Mouse (Mus musculus) activated CD4-positive, CD25-positive, alpha-beta regulatory T cell, adult 9 weeks (primary cell): ENCODE measurements around the gene Gm17027. TPM values are rescaled to one million over a fixed set of nuclear protein-coding genes. Genes with fewer than 3 reads are reported as not detected.

ENCODE experiments used
- polyA plus RNA-seq: library from polyadenylated mRNA; unstranded; fragments of 100-300 nt; shearing (Covaris generic); gene quantifications from one replicate; pipeline ENCODE4 v1.2.1, GENCODE M21; 2017

Gm17027 gene
- polyA plus RNA-seq: not detected

DNA sequence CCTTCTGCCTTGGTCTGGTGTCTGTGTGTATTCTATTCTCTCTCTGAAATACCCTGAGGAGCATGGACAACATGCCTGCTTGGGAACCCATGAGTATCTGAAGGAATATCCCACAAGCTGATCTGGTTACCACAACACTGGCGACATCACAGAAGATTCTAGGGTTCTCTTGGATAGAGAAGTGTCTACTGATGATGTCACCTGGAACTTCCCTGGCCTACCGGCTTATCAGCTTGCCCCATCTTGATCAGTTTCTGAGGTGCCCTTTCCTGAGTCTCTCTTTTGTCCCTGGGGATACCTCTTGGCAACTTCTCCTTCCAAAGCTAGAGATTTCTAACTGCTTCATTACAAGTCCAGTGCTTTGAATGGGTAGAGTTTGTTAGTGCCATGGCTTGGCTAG, at the start of gene Gm17027:
Gm17027 (minus strand) TSS at position 101 of the 400 bp plus-strand sequence.

GRCm38 (mm10) chr14:42190691-42191090, 28.3 kb upstream of the Gm17027 start, which contains the start of gene Gm3573:
Gene Gm3573 (minus strand): TSS chr14:42190791.

GRCm38 (mm10) chr14:42117269-42117668, 45.2 kb downstream of the Gm17027 start, which contains the start of gene Gm7951:
Gene Gm7951 (minus strand): TSS chr14:42117369.

Other genes starting within 250 kb of the Gm17027 start
- gene 1700049E17Rik1, start 237.7 kb downstream of the Gm17027 start, polyA plus RNA-seq: not detected
- gene 1700024B05Rik, start 218.6 kb downstream of the Gm17027 start, polyA plus RNA-seq: not detected
- not detected for gene Gm6401, start 194.7 kb downstream of the Gm17027 start, polyA plus RNA-seq
- not detected for gene Gm3543, start 179.3 kb downstream of the Gm17027 start, polyA plus RNA-seq
- gene Gm7951, start 45.3 kb downstream of the Gm17027 start, polyA plus RNA-seq: not detected
- gene Gm3573, start 28.2 kb upstream of the Gm17027 start, polyA plus RNA-seq: not detected
- not detected for gene Gm17026, start 97.4 kb upstream of the Gm17027 start, polyA plus RNA-seq
- gene Gm9611, start 134.7 kb upstream of the Gm17027 start, polyA plus RNA-seq: not detected
- gene Gm7995, start 147.6 kb upstream of the Gm17027 start, polyA plus RNA-seq: not detected